Mouse (Mus musculus): ENCODE results near the gene Sgk2. TPM values are rescaled to one million over a fixed set of nuclear protein-coding genes. Genes with fewer than 3 reads are reported as not detected.
"Not testable (repeated sequence)": the region's sequence is repeated elsewhere in the genome, so short reads cannot be mapped to it uniquely, and the experiment has no call there.

The Sgk2 gene
- polyA plus RNA-seq, 1 experiment from 2014 or later = not detected

GRCm38 (mm10) chr2:163049116-163049515 lies 62.0 kb downstream of the Sgk2 start:
- H3K27ac ChIP-seq (replicated peaks) = no peak overlapping the region
- H3K4me1 ChIP-seq (replicated peaks) = peaks cover 6% of the 10 kb centered on the region
- 97% methylated on average over 2 of the region's 2 CpGs for WGBS
- no peak overlapping the region for H3K9ac ChIP-seq
- H3K4me2 ChIP-seq = no peak overlapping the region
- ATAC-seq (ENCODE audit: low read depth) = no peak
- peaks cover 40% of the 10 kb centered on the region for H3K36me3 ChIP-seq
- H3K4me3 ChIP-seq = no peak overlapping the region
- H3K9me3 ChIP-seq = no peaks in the 10 kb centered on the region
- H3K27me3 ChIP-seq = peaks cover 3% of the 10 kb centered on the region; the same call in 1 of the 2 replicates

- Histone ChIP-seq H3K27ac (replicated peaks) (no peak overlapping the region), H3K9ac (no peak overlapping the region), H3K4me3 (no peak overlapping the region), H3K4me1 (replicated peaks) (peaks cover 24% of the 10 kb centered on the region), H3K36me3 (peaks cover 18% of the 10 kb centered on the region), H3K4me2 (no peak overlapping the region), H3K9me3 (no peaks in the 10 kb centered on the region), H3K27me3 (peaks cover 16% of the 10 kb centered on the region)
- ATAC-seq (ENCODE audit: low read depth) = no peak
- 79% methylated on average over 1 of the region's 1 CpGs for WGBS
Observed at GRCm38 (mm10) chr2:163051691-163052090, 64.6 kb downstream of the Sgk2 start.

GRCm38 (mm10) chr2:163052101-163052500 lies 65.0 kb downstream of the Sgk2 start:
- WGBS = 45% methylated on average over 4 of the region's 4 CpGs
- ATAC-seq (ENCODE audit: low read depth) = no peak

GRCm38 (mm10) chr2:163052826-163053225 lies 65.7 kb downstream of the Sgk2 start:
- peaks cover 24% of the 10 kb centered on the region for H3K4me1 ChIP-seq (replicated peaks)
- no peak overlapping the region for H3K4me2 ChIP-seq
- H3K9me3 ChIP-seq = no peaks in the 10 kb centered on the region
- no peak for ATAC-seq (ENCODE audit: low read depth)
- peaks cover 16% of the 10 kb centered on the region for H3K27me3 ChIP-seq
- WGBS = 52% methylated on average over 4 of the region's 4 CpGs
- H3K27ac ChIP-seq (replicated peaks) = no peak overlapping the region
- no peak overlapping the region for H3K4me3 ChIP-seq
- no peak overlapping the region for H3K9ac ChIP-seq
- H3K36me3 ChIP-seq = peaks cover 11% of the 10 kb centered on the region

More at GRCm38 (mm10) chr2:163052101-163052500, 65.0 kb downstream of the Sgk2 start:
- Histone ChIP-seq H3K4me3 (no peak overlapping the region), H3K9me3 (no peaks in the 10 kb centered on the region), H3K9ac (no peak overlapping the region), H3K4me1 (replicated peaks) (peaks cover 24% of the 10 kb centered on the region), H3K4me2 (no peak overlapping the region), H3K36me3 (peaks cover 13% of the 10 kb centered on the region), H3K27me3 (peaks cover 16% of the 10 kb centered on the region), H3K27ac (replicated peaks) (no peak overlapping the region)

- peak; percentile 99 for ATAC-seq (ENCODE audit: low read depth)
- H3K27me3 ChIP-seq = peaks cover 16% of the 10 kb centered on the region
- H3K4me2 ChIP-seq = peak within 1 kb of the TSS; percentile 98
- peaks cover 24% of the 10 kb centered on the region for H3K4me1 ChIP-seq (replicated peaks)
- H3K9ac ChIP-seq = peak within 1 kb of the TSS; percentile 22
- H3K27ac ChIP-seq (replicated peaks) = no peak within 1 kb of the TSS
- peak within 1 kb of the TSS; percentile 59 for H3K4me3 ChIP-seq
- no peaks in the 10 kb centered on the region for H3K9me3 ChIP-seq
- peaks cover 5% of the 10 kb centered on the region; the same call in 1 of the 2 replicates for H3K36me3 ChIP-seq
- under 1% methylated on average over 48 of the region's 48 CpGs for WGBS
Observed at GRCm38 (mm10) chr2:163054335-163054840, 67.3 kb downstream of the Sgk2 start, which contains the start of gene Mybl2. Gene Mybl2, plus strand, starts transcription at chr2:163054687.

- WGBS = under 1% methylated on average over 37 of the region's 38 CpGs
- H3K4me2 ChIP-seq = peak overlapping the region; percentile 98
- H3K4me1 ChIP-seq (replicated peaks) = peaks cover 24% of the 10 kb centered on the region
- no peak overlapping the region for H3K27ac ChIP-seq (replicated peaks)
- peaks cover 5% of the 10 kb centered on the region; the same call in 1 of the 2 replicates for H3K36me3 ChIP-seq
- H3K9ac ChIP-seq = peak overlapping the region; percentile 22
- no peaks in the 10 kb centered on the region for H3K9me3 ChIP-seq
- peak overlapping the region; percentile 59 for H3K4me3 ChIP-seq
- peaks cover 16% of the 10 kb centered on the region for H3K27me3 ChIP-seq
- ATAC-seq (ENCODE audit: low read depth) = no peak
Observed at GRCm38 (mm10) chr2:163054891-163055494, 67.9 kb downstream of the Sgk2 start.

GRCm38 (mm10) chr2:163055715-163056114 lies 68.6 kb downstream of the Sgk2 start:
- no peak overlapping the region; the same call in 1 of the 2 replicates for H3K9ac ChIP-seq
- H3K9me3 ChIP-seq = no peaks in the 10 kb centered on the region
- peaks cover 24% of the 10 kb centered on the region for H3K4me1 ChIP-seq (replicated peaks)
- ATAC-seq (ENCODE audit: low read depth) = no peak
- WGBS = 41% methylated on average over 5 of the region's 5 CpGs
- peak overlapping the region; percentile 59 for H3K4me3 ChIP-seq
- H3K27ac ChIP-seq (replicated peaks) = no peak overlapping the region
- H3K27me3 ChIP-seq = peaks cover 16% of the 10 kb centered on the region
- no peaks in the 10 kb centered on the region for H3K36me3 ChIP-seq
- peak overlapping the region; percentile 98 for H3K4me2 ChIP-seq

GRCm38 (mm10) chr2:163056584-163056983 lies 69.5 kb downstream of the Sgk2 start:
- H3K27ac ChIP-seq (replicated peaks) = no peak overlapping the region
- ATAC-seq (ENCODE audit: low read depth) = no peak
- WGBS = 91% methylated on average over 9 of the region's 9 CpGs
- H3K27me3 ChIP-seq = peaks cover 16% of the 10 kb centered on the region
- peaks cover 24% of the 10 kb centered on the region for H3K4me1 ChIP-seq (replicated peaks)
- H3K9ac ChIP-seq = no peak overlapping the region
- no peak overlapping the region for H3K4me3 ChIP-seq
- H3K4me2 ChIP-seq = no peak overlapping the region
- H3K36me3 ChIP-seq = no peaks in the 10 kb centered on the region
- H3K9me3 ChIP-seq = no peaks in the 10 kb centered on the region

GRCm38 (mm10) chr2:163058981-163059380 lies 71.9 kb downstream of the Sgk2 start:
- Histone ChIP-seq H3K4me1 (replicated peaks) (peaks cover 20% of the 10 kb centered on the region), H3K27me3 (peaks cover 13% of the 10 kb centered on the region)
- not testable (repeated sequence) for H3K36me3 ChIP-seq; H3K4me2 ChIP-seq; H3K27ac ChIP-seq (replicated peaks); ATAC-seq (ENCODE audit: low read depth); H3K9me3 ChIP-seq; H3K4me3 ChIP-seq; H3K9ac ChIP-seq
- WGBS = 93% methylated on average over 7 of the region's 7 CpGs

GRCm38 (mm10) chr2:163060630-163061029 lies 73.5 kb downstream of the Sgk2 start:
- H3K9ac ChIP-seq = no peak overlapping the region
- no peak for ATAC-seq (ENCODE audit: low read depth)
- H3K4me1 ChIP-seq (replicated peaks) = peaks cover 7% of the 10 kb centered on the region; the same call in 1 of the 2 replicates
- no peaks in the 10 kb centered on the region for H3K36me3 ChIP-seq
- H3K4me3 ChIP-seq = no peak overlapping the region
- WGBS = 81% methylated on average over 6 of the region's 6 CpGs
- no peaks in the 10 kb centered on the region for H3K9me3 ChIP-seq
- H3K4me2 ChIP-seq = no peak overlapping the region
- no peak overlapping the region for H3K27ac ChIP-seq (replicated peaks)
- H3K27me3 ChIP-seq = 0 out of 2 replicates have a peak, but pooled peaks cover 3% of the 10 kb centered on the region

- Histone ChIP-seq H3K4me3 (no peak overlapping the region), H3K36me3 (no peaks in the 10 kb centered on the region), H3K4me2 (no peak overlapping the region), H3K27me3 (no peaks in the 10 kb centered on the region), H3K27ac (replicated peaks) (no peak overlapping the region), H3K9ac (no peak overlapping the region), H3K9me3 (no peaks in the 10 kb centered on the region), H3K4me1 (replicated peaks) (no peaks in the 10 kb centered on the region)
- ATAC-seq (ENCODE audit: low read depth) = no peak
- WGBS = 85% methylated on average over 8 of the region's 8 CpGs
Observed at GRCm38 (mm10) chr2:163061203-163062118, 74.3 kb downstream of the Sgk2 start.

- Histone ChIP-seq H3K4me2 (no peak overlapping the region), H3K4me3 (no peak overlapping the region), H3K36me3 (no peaks in the 10 kb centered on the region), H3K9me3 (no peaks in the 10 kb centered on the region), H3K9ac (no peak overlapping the region), H3K4me1 (replicated peaks) (no peaks in the 10 kb centered on the region), H3K27me3 (no peaks in the 10 kb centered on the region), H3K27ac (replicated peaks) (no peak overlapping the region)
- 48% methylated on average over 6 of the region's 6 CpGs for WGBS
- no peak for ATAC-seq (ENCODE audit: low read depth)
Observed at GRCm38 (mm10) chr2:163062119-163062508, 75.0 kb downstream of the Sgk2 start.

Measured in neural tube, embryonic 13.5 days (tissue).